Mouse (Mus musculus) CH12.LX (cell line): ENCODE measurements at regions not wholly inside any gene's neighbourhood (a gene's known extent, or its start where the extent isn't known, plus 50 kb on each side); places are given as distances from the start of the nearest gene placed in this dataset.
"Not testable (repeated sequence)": the region's sequence is repeated elsewhere in the genome, so short reads cannot be mapped to it uniquely, and the experiment has no call there.

Source experiments
- DNase-seq: peaks from one replicate; pipeline ENCODE4 v3.0.0-alpha.2; 2013; ENCODE audit errors: extremely low read depth
- H3K27ac ChIP-seq: 2 replicates; pipeline ENCODE4 v1.5.1; 2012; ENCODE audit warnings: low read depth, mild to moderate bottlenecking, control low read depth, moderate library complexity; ENCODE audit not compliant: insufficient read depth
- H3K27me3 ChIP-seq: replicated peaks from 2 replicates; pipeline ENCODE3; 2012; ENCODE audit warnings: inconsistent platforms
- H3K36me3 ChIP-seq, 2 experiments: replicated peaks in 1 of 2; 2 replicates each; pipeline versions ENCODE3 to v1.6.1; 2012; ENCODE audit warnings: inconsistent platforms in 1 of 2, low read length in 1 of 2, mild to moderate bottlenecking in 1 of 2, mixed read lengths in 1 of 2, moderate library complexity in 1 of 2; ENCODE audit not compliant: control insufficient read depth in 1 of 2, insufficient read depth in 1 of 2
- H3K4me1 ChIP-seq, 2 experiments: 2 replicates each; pipeline ENCODE4 v1.6.1; 2012; ENCODE audit warnings: inconsistent platforms in 1 of 2, moderate library complexity in 1 of 2; ENCODE audit not compliant: insufficient read depth in 2 of 2, control insufficient read depth in 1 of 2
- H3K4me2 ChIP-seq: 2 replicates; pipeline ENCODE4 v1.6.1; 2012; ENCODE audit warnings: low read depth, mild to moderate bottlenecking, control low read depth; ENCODE audit not compliant: poor library complexity, insufficient read depth, severe bottlenecking
- H3K4me3 ChIP-seq, 3 experiments: fragments of 150-350 bp in 1 of 3; sonication (generic) in 1 of 3; replicated peaks in 1 of 3; 2 replicates each; pipeline versions ENCODE3 to v1.5.1; 2011 to 2012; ENCODE audit warnings: low read depth in 2 of 3, low read length in 2 of 3, mild to moderate bottlenecking in 2 of 3, moderate library complexity in 2 of 3, control low read depth in 1 of 3, improper control_type of control experiment in 1 of 3, inconsistent platforms in 1 of 3, mixed read lengths in 1 of 3; ENCODE audit not compliant: poor library complexity in 1 of 3
- H3K79me2 ChIP-seq: replicated peaks from 2 replicates; pipeline ENCODE4 v1.6.1; 2012; ENCODE audit warnings: mild to moderate bottlenecking, moderate library complexity; ENCODE audit not compliant: control insufficient read depth, poor library complexity, insufficient read depth, severe bottlenecking; ENCODE audit errors: extremely low read depth
- H3K9ac ChIP-seq: 2 replicates; pipeline ENCODE4 v1.6.1; 2012; ENCODE audit warnings: low read depth, mild to moderate bottlenecking, control low read depth, moderate library complexity; ENCODE audit not compliant: insufficient read depth
- H3K9me3 ChIP-seq: replicated peaks from 2 replicates; pipeline ENCODE3; 2012; ENCODE audit warnings: low read length, inconsistent platforms, mixed read lengths
- GABPA ChIP-seq: IDR thresholded peaks from 2 replicates; pipeline ENCODE4 v1.6.1; 2012; ENCODE audit warnings: low read depth, low read length, improper control_type of control experiment, inconsistent platforms; ENCODE audit not compliant: insufficient replicate concordance
- IRF4 ChIP-seq: IDR thresholded peaks from 2 replicates; pipeline ENCODE4 v1.6.1; 2014; ENCODE audit warnings: low read depth, mild to moderate bottlenecking, inconsistent platforms, low read length, improper control_type of control experiment
- MAZ ChIP-seq: IDR thresholded peaks from 2 replicates; pipeline ENCODE4 v1.6.1; 2012; ENCODE audit warnings: low read depth, mild to moderate bottlenecking, inconsistent platforms, low read length, improper control_type of control experiment, moderate library complexity
- PAX5 ChIP-seq: IDR thresholded peaks from 2 replicates; pipeline ENCODE4 v1.6.1; 2012; ENCODE audit warnings: low read length, inconsistent platforms, mixed read lengths
- UBTF ChIP-seq: IDR thresholded peaks from 2 replicates; pipeline ENCODE4 v1.6.1; 2012; ENCODE audit warnings: low read depth, mild to moderate bottlenecking, inconsistent platforms, low read length, improper control_type of control experiment, moderate library complexity
- USF1 ChIP-seq: IDR thresholded peaks from 2 replicates; pipeline ENCODE4 v1.6.1; 2014; ENCODE audit warnings: low read depth, mild to moderate bottlenecking, inconsistent platforms, low read length, improper control_type of control experiment
- dilution Hi-C: fragments of 300-500 bp; cut with MboI; formaldehyde crosslinking; loops from 2 replicates; pipeline ENCODE4 v1.14.3; 2020; ENCODE audit warnings: low sequenced_read_pairs; ENCODE audit not compliant: extremely low pct_unique_long_range_greater_than_20kb, extremely low pct_ligation_motif_present
- in situ Hi-C: fragments of 300-500 bp; cut with MboI; formaldehyde crosslinking; loops from 3 replicates; pipeline ENCODE4 v1.14.3; 2019; ENCODE audit warnings: low sequenced_read_pairs, low pct_ligation_motif_present, low pct_unique_long_range_greater_than_20kb, mixed read lengths

DNA sequence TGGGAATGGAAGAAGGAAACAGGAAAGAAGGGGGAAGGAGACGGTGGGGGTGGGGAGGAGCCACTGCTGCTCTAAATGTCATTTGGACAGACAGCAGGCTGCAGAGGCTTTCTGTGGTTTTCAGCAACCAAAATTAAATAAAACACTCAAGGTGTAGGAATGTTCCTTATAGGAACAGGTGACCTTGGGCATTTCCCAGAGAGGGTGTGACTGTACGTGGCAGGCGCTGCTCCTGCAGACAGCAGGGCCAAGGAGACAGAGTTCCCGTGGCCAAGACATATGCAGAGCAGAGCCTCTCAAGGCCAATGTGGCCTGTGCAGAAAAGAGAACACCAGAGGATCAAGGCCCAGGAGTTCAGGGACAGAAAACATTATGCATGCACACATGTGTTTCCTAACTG lies 175.9 kb upstream of the Afdn start:
- in situ Hi-C loops, result no loop called here
- Histone ChIP-seq H3K36me3 (no peaks in the 10 kb centered on the region), H3K27ac (no peak overlapping the region), H3K4me3 (no peak overlapping the region), H3K4me2 (no peak overlapping the region), H3K4me1 (no peaks in the 10 kb centered on the region), H3K27me3 (no peaks in the 10 kb centered on the region), H3K79me2 (no peaks in the 10 kb centered on the region), H3K9ac (no peak overlapping the region), H3K9me3 (no peaks in the 10 kb centered on the region)
- dilution Hi-C loops, result no loop called here
- DNase-seq, result no peak
- TF ChIP-seq UBTF, result no peak
- no peak for TF ChIP-seq IRF4
- TF ChIP-seq USF1, result no peak
- TF ChIP-seq MAZ, result no peak
- TF ChIP-seq GABPA, result no peak

DNA sequence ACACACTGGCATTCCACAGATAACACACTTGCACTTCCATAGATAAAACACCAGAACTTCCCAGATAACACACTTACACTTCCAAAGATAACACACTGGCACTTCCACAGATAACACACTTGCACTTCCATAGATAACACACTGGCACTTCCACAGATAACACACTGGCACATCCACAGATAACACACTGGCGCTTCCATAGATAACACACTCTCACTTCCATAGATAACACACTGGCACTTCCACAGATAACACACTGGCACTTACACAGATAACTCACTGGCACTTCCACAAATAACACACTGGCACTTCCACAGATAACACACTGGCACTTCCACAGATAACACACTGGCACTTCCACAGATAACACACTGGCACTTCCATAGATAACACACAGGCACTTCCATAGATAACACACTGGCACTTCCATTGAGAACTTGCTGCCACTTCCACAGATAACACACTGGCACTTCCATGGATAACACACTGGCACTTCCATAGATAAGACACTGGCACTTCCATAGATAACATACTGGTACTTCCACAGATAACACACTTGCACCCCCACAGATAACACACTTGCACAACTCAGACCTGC lies 170.0 kb upstream of the Afdn start:
- H3K9ac ChIP-seq, H3K79me2 ChIP-seq, DNase-seq, dilution Hi-C loops, H3K27ac ChIP-seq, H3K4me2 ChIP-seq, H3K9me3 ChIP-seq, H3K4me3 ChIP-seq, H3K36me3 ChIP-seq, H3K4me1 ChIP-seq, H3K27me3 ChIP-seq, in situ Hi-C loops: not testable (repeated sequence)
- 0 out of 2 replicates have a peak, but pooled peaks have one; percentile 44 for TF ChIP-seq PAX5
